Mouse (Mus musculus) lung, postnatal 0 days (tissue): ENCODE results near the gene Cul7. TPM values are rescaled to one million over a fixed set of nuclear protein-coding genes. Genes with fewer than 3 reads are reported as not detected.

Source experiments
- ATAC-seq: fragments of 200-750 bp; cut with Nextera tagmentation; 2 replicates; pipeline ENCODE4 v1.8.0; 2017; ENCODE audit warnings: moderate library complexity
- DNase-seq: peaks from one replicate; pipeline ENCODE4 v3.0.0-alpha.2; 2016; ENCODE audit warnings: low spot score
- H3K27ac ChIP-seq: fragments of 300-500 bp; sonication (generic); 2 replicates; pipeline ENCODE4 v1.5.1; 2014; ENCODE audit warnings: antibody characterized with exemption, mild to moderate bottlenecking, low read length, mixed read lengths
- H3K27me3 ChIP-seq: fragments of 300-500 bp; sonication (generic); replicated peaks from 2 replicates; pipeline ENCODE4 v1.6.1; 2014; ENCODE audit warnings: low read length, mixed read lengths; ENCODE audit not compliant: insufficient read depth
- H3K36me3 ChIP-seq: fragments of 300-500 bp; sonication (generic); 2 replicates; pipeline ENCODE4 v1.6.1; 2014; ENCODE audit warnings: low read length, mixed read lengths; ENCODE audit not compliant: insufficient read depth
- H3K4me1 ChIP-seq: fragments of 300-500 bp; sonication (generic); 2 replicates; pipeline ENCODE4 v1.6.1; 2014; ENCODE audit warnings: antibody characterized with exemption, low read depth, low read length, mixed read lengths; ENCODE audit not compliant: insufficient read depth
- H3K4me2 ChIP-seq: fragments of 300-500 bp; sonication (generic); replicated peaks from 2 replicates; pipeline ENCODE4 v1.6.1; 2014; ENCODE audit warnings: low read depth, mild to moderate bottlenecking, low read length, moderate library complexity, mixed read lengths
- H3K4me3 ChIP-seq: fragments of 300-500 bp; sonication (generic); 2 replicates; pipeline ENCODE4 v1.5.1; 2014; ENCODE audit warnings: low read depth, low read length
- H3K9ac ChIP-seq: fragments of 300-500 bp; sonication (generic); replicated peaks from 2 replicates; pipeline ENCODE4 v1.6.1; 2014; ENCODE audit warnings: low read depth, mild to moderate bottlenecking
- H3K9me3 ChIP-seq: fragments of 300-500 bp; sonication (generic); 2 replicates; pipeline ENCODE4 v1.6.1; 2016; ENCODE audit warnings: low read length, mixed read lengths
- CTCF ChIP-seq: IDR thresholded peaks from 2 replicates; pipeline ENCODE4 v1.5.1; 2016; ENCODE audit warnings: antibody characterized with exemption, mild to moderate bottlenecking
- EP300 ChIP-seq: IDR thresholded peaks from 2 replicates; pipeline ENCODE4 v1.6.1; 2016; ENCODE audit warnings: antibody characterized with exemption, mild to moderate bottlenecking, control low read depth
- WGBS: fragments of 180-500 bp; shearing (Covaris S2); extraction: QIAGEN DNeasy Blood & Tissue Kit; methylation state at CpG from one replicate; pipeline ENCODE4 v1.1.7; 2014; 5-methylcytosine and 5-hydroxymethylcytosine counted together
- polyA plus RNA-seq: library from polyadenylated mRNA; unstranded; fragments of >200 nt; fragmentation: Nextera tagmentation; extraction: Ambion mirVana; gene quantifications from 2 replicates; pipeline ENCODE4 v1.2.1, GENCODE M21; 2015

Cul7 gene
- polyA plus RNA-seq: 21.8 and 22.1 TPM in 2 replicates

- WGBS: under 1% methylated on average over 55 of the region's 58 CpGs
- Histone ChIP-seq H3K27me3 (no peaks in the 10 kb centered on the region), H3K4me2 (peak within 1 kb of the TSS; percentile 92), H3K27ac (peak within 1 kb of the TSS; percentile 94), H3K36me3 (0 out of 2 replicates have a peak, but pooled peaks cover 3% of the 10 kb centered on the region), H3K4me3 (peak within 1 kb of the TSS; percentile 67), H3K9me3 (no peaks in the 10 kb centered on the region), H3K4me1 (peaks cover 23% of the 10 kb centered on the region), H3K9ac (peak within 1 kb of the TSS; percentile 78)
- DNase-seq (peak; percentile 99), ATAC-seq (peak; percentile 90)
- TF ChIP-seq EP300: peak; percentile 80
- peak; percentile 22 for TF ChIP-seq CTCF
Measured at GRCm38 (mm10) chr17:46650232-46651031, at the start of gene Cul7. Gene Cul7, plus strand, starts transcription at chr17:46650337.

GRCm38 (mm10) chr17:46600569-46600968, 49.6 kb upstream of the Cul7 start:
- Histone ChIP-seq H3K27ac (no peak overlapping the region), H3K36me3 (no peaks in the 10 kb centered on the region), H3K9me3 (no peaks in the 10 kb centered on the region), H3K27me3 (no peaks in the 10 kb centered on the region), H3K4me1 (peaks cover 4% of the 10 kb centered on the region; the same call in 1 of the 2 replicates), H3K4me2 (no peak overlapping the region), H3K9ac (no peak overlapping the region), H3K4me3 (no peak overlapping the region)
- 81% methylated on average over 2 of the region's 2 CpGs for WGBS
- peak; percentile 58 for DNase-seq
- TF ChIP-seq EP300 (no peak), CTCF (peak; percentile 52)
- no peak for ATAC-seq

GRCm38 (mm10) chr17:46602212-46602611, 47.9 kb upstream of the Cul7 start:
- Histone ChIP-seq H3K4me2 (no peak overlapping the region), H3K36me3 (no peaks in the 10 kb centered on the region), H3K9me3 (no peaks in the 10 kb centered on the region), H3K9ac (no peak overlapping the region), H3K27ac (peak overlapping the region; percentile 38; the same call in 1 of the 2 replicates), H3K4me1 (peaks cover 5% of the 10 kb centered on the region; the same call in 1 of the 2 replicates), H3K4me3 (no peak overlapping the region), H3K27me3 (no peaks in the 10 kb centered on the region)
- TF ChIP-seq CTCF: no peak
- no peak for TF ChIP-seq EP300
- ATAC-seq (peak; percentile 73), DNase-seq (peak; percentile 89)
- WGBS: 40% methylated on average over 9 of the region's 9 CpGs

GRCm38 (mm10) chr17:46603229-46603628, 46.9 kb upstream of the Cul7 start:
- ATAC-seq (no peak), DNase-seq (no peak)
- Histone ChIP-seq H3K27ac (no peak overlapping the region), H3K4me3 (no peak overlapping the region), H3K36me3 (no peaks in the 10 kb centered on the region), H3K27me3 (no peaks in the 10 kb centered on the region), H3K9ac (no peak overlapping the region), H3K4me2 (no peak overlapping the region), H3K9me3 (no peaks in the 10 kb centered on the region), H3K4me1 (peaks cover 5% of the 10 kb centered on the region; the same call in 1 of the 2 replicates)
- peak; percentile 21; the same call in 1 of the 2 replicates for TF ChIP-seq CTCF
- no peak for TF ChIP-seq EP300
- 96% methylated on average over 3 of the region's 4 CpGs for WGBS

- H3K4me3 ChIP-seq: no peak overlapping the region
- no peak for DNase-seq
- 66% methylated on average over 5 of the region's 5 CpGs for WGBS
- H3K9me3 ChIP-seq: no peaks in the 10 kb centered on the region
- TF ChIP-seq CTCF: no peak
- no peak for TF ChIP-seq EP300
- H3K9ac ChIP-seq: no peak overlapping the region
- peaks cover 5% of the 10 kb centered on the region; the same call in 1 of the 2 replicates for H3K4me1 ChIP-seq
- no peaks in the 10 kb centered on the region for H3K36me3 ChIP-seq
- H3K27ac ChIP-seq: 0 out of 2 replicates have a peak overlapping the region, but pooled peaks have one; percentile 26
- no peak for ATAC-seq
- H3K4me2 ChIP-seq: no peak overlapping the region
- no peaks in the 10 kb centered on the region for H3K27me3 ChIP-seq
Measured at GRCm38 (mm10) chr17:46605126-46605525, 45.0 kb upstream of the Cul7 start.

- peak; percentile 20; the same call in 1 of the 2 replicates for ATAC-seq
- Histone ChIP-seq H3K27me3 (no peaks in the 10 kb centered on the region), H3K9ac (no peak overlapping the region), H3K4me3 (no peak overlapping the region), H3K4me1 (peaks cover 5% of the 10 kb centered on the region; the same call in 1 of the 2 replicates), H3K36me3 (no peaks in the 10 kb centered on the region), H3K4me2 (no peak overlapping the region), H3K9me3 (no peaks in the 10 kb centered on the region), H3K27ac (no peak overlapping the region)
- TF ChIP-seq CTCF: no peak
- TF ChIP-seq EP300: no peak
- DNase-seq: no peak
- 54% methylated on average over 12 of the region's 12 CpGs for WGBS
Measured at GRCm38 (mm10) chr17:46605987-46606386, 44.1 kb upstream of the Cul7 start.
